ENCODE assay signal across 8 mouse cellular contexts in the genomic region with DNA sequence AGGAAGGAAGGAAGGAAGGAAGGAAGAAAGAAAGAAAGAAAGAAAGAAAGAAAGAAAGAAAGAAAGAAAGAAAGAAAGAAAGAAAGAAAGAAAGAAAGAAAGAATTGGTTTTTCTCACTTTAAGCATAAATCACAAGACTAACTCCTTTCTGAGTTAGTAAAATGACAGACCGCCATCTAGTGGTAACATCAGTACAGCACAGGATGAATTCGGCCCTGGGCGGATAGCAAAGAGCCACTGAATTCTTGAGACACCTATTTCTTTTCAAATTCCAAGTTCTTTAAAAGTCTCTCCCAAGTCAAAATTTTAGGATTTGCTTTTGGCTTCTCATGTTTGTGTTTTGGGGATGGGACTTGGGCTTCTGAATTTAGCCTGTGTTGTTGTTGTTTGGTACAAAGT. TPM values are rescaled to one million over a fixed set of nuclear protein-coding genes. Genes with fewer than 3 reads are reported as not detected.
DNase-seq lines count a peak whose midpoint lies in the region; ATAC-seq lines count a peak whose summit lies in the region.

No protein-coding gene starts in this region.

- peak overlapping the region; percentile 59 for H3K9ac ChIP-seq in hindbrain, embryonic 14.5 days

- ATAC-seq in hindbrain, embryonic 14.5 days (ENCODE audit: low FRiP score): peak; percentile 70

- H3K4me1 ChIP-seq in hindbrain, embryonic 14.5 days (replicated peaks; ENCODE audit: control insufficient read depth, insufficient read depth, low read length): peaks cover 6% of the 10 kb centered on the region

- WGBS in hindbrain, embryonic 14.5 days: 0% methylated on average over 3 of the region's 3 CpGs

- no peaks in the 10 kb centered on the region for H3K27me3 ChIP-seq in hindbrain, embryonic 14.5 days (ENCODE audit: control insufficient read depth, insufficient read depth, low read length)

- H3K4me2 ChIP-seq in hindbrain, embryonic 14.5 days (replicated peaks): peak overlapping the region; percentile 66

- 0 out of 2 replicates have a peak, but pooled peaks cover 9% of the 10 kb centered on the region for H3K36me3 ChIP-seq in hindbrain, embryonic 14.5 days (replicated peaks; ENCODE audit: control insufficient read depth, insufficient read depth)

- H3K4me3 ChIP-seq in hindbrain, embryonic 14.5 days (replicated peaks; ENCODE audit: low read length): peak overlapping the region; percentile 51

- peak; percentile 82 for DNase-seq in T-cell, adult 2 months (ENCODE audit: low spot score)
- peak; percentile 82 for DNase-seq in cerebellum, adult 9-10 months
- DNase-seq in frontal cortex, adult 2 months (ENCODE audit: extremely low spot score in 1 of 2, low spot score in 1 of 2): peak; percentile 55 to 94
- DNase-seq in hindbrain, embryonic 14.5 days (ENCODE audit: low spot score): peak; percentile 89
- peak; percentile 31 to 55 for DNase-seq in layer of hippocampus, postnatal 25 days (ENCODE audit: extremely low spot score in 1 of 2, low spot score in 1 of 2)
- peak; percentile 90 for DNase-seq in lung, postnatal 25 days (ENCODE audit: low spot score)
- DNase-seq in right cerebral cortex, adult 18-20 months: peak; percentile 79
- peak; percentile 40 to 70 for DNase-seq in urinary bladder, postnatal 4 days (ENCODE audit: low spot score in 2 of 2)

- no peaks in the 10 kb centered on the region for H3K9me3 ChIP-seq in hindbrain, embryonic 14.5 days (ENCODE audit: control insufficient read depth, low read length)

- peak overlapping the region; percentile 86 for H3K27ac ChIP-seq in hindbrain, embryonic 14.5 days

RNA-seq across cellular contexts. Expression of gene Zfp51, which starts 0.5 kb away (rescaled TPM):
- 3.0 and 4.2 TPM in 2 replicates for polyA plus RNA-seq in frontal cortex, adult 2 months (2012; rRNA removed)
- polyA plus RNA-seq in hindbrain, embryonic 14.5 days (2014; fragmentation: Nextera tagmentation; extraction: Ambion mirVana): 14.4 and 14.5 TPM in 2 replicates
- 1 to 10 TPM; 3.5 to 3.9 TPM for total RNA-seq in layer of hippocampus, postnatal 25 days (2021)

RNA-seq across cellular contexts. Expression of gene Zfp54, which starts 26.6 kb away (rescaled TPM):
- polyA plus RNA-seq in frontal cortex, adult 2 months (2012; rRNA removed): 0.74 and 1.3 TPM in 2 replicates
- polyA plus RNA-seq in hindbrain, embryonic 14.5 days (2014; fragmentation: Nextera tagmentation; extraction: Ambion mirVana): 5.6 and 6.3 TPM in 2 replicates
- under 1 TPM; 0.62 to 0.77 TPM for total RNA-seq in layer of hippocampus, postnatal 25 days (2021)

RNA-seq across cellular contexts. Expression of gene Zfp53, which starts 39.1 kb away (rescaled TPM):
- 2.9 and 3.5 TPM in 2 replicates for polyA plus RNA-seq in frontal cortex, adult 2 months (2012; rRNA removed)
- 9.5 and 11.1 TPM in 2 replicates for polyA plus RNA-seq in hindbrain, embryonic 14.5 days (2014; fragmentation: Nextera tagmentation; extraction: Ambion mirVana)
- 1 to 10 TPM; 4.2 TPM for total RNA-seq in layer of hippocampus, postnatal 25 days (2021)

Comparison
In these comparisons a context has a peak if more than half of its experiments do, and no peak if none do; other contexts are left out.
1. Peak in every context shown above with its lines: DNase-seq, ATAC-seq, H3K4me3 ChIP-seq and H3K27ac ChIP-seq.